Mouse (Mus musculus) lung, adult 2 months (tissue): ENCODE results near the gene Rassf1. TPM values are rescaled to one million over a fixed set of nuclear protein-coding genes. Genes with fewer than 3 reads are reported as not detected.

ENCODE experiments used
- DNase-seq: peaks from one replicate; pipeline ENCODE4 v3.0.0; 2022
- H3K4me1 ChIP-seq: fragments of 200-500 bp; 2 replicates; pipeline ENCODE4 v1.6.1; 2011; ENCODE audit warnings: low read length; ENCODE audit not compliant: control insufficient read depth, insufficient read depth
- H3K4me3 ChIP-seq: fragments of 200-500 bp; replicated peaks from 2 replicates; pipeline ENCODE3; 2011; ENCODE audit warnings: low read depth, mild to moderate bottlenecking, control low read depth, low read length; ENCODE audit errors: extremely low read depth
- CTCF ChIP-seq: fragments of 200-500 bp; IDR thresholded peaks from 2 replicates; pipeline ENCODE4 v1.5.1; 2011; ENCODE audit warnings: mild to moderate bottlenecking, low read length, control low read depth; ENCODE audit not compliant: insufficient read depth
- POLR2A ChIP-seq: fragments of 200-500 bp; IDR thresholded peaks from 2 replicates; pipeline ENCODE4 v1.6.1; 2011; ENCODE audit warnings: low read depth, mild to moderate bottlenecking, control low read depth, low read length, borderline replicate concordance; ENCODE audit errors: extremely low read depth
- WGBS: fragments of 180-500 bp; shearing (Covaris S2); methylation state at CpG from one replicate; pipeline ENCODE4 v1.1.7; 2018; 5-methylcytosine and 5-hydroxymethylcytosine counted together
- polyA plus RNA-seq: library from polyadenylated mRNA; depleted of rRNA; stranded (reverse); fragments of >200 nt; gene quantifications from 2 replicates; pipeline ENCODE4 v1.2.3, GENCODE M21; 2012

Rassf1 gene
- polyA plus RNA-seq, 1 experiment, result 45.5 TPM

DNA sequence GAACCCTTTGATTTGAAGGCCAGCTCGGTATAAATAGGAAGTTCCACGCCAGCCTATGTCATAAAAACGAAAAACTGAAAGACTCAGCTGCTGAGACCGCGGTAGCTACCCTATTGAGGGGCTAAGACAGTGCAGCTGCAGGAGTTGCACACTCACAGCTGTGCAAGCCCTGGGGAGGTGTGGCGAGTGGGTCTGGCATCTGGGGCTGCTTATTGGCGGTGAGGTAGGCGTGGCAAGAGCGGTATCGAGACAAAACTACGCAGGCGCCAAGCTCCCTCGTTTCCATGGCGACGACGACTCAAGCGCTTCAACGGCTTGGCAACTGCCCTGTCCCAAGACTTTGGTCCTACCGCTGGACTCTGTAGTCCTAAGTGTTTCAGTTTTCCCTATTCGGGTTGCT, 4.3 kb upstream of the Rassf1 start, which contains the start of gene Zmynd10:
Gene Zmynd10, plus strand, starts transcription at position 273 of the 400 bp plus-strand sequence.
- no peak within 1 kb of the TSS for H3K4me3 ChIP-seq
- peak; percentile 82 for DNase-seq
- 9% methylated on average over 20 of the region's 20 CpGs for WGBS
- no peak for TF ChIP-seq POLR2A
- peaks cover 18% of the 10 kb centered on the region for H3K4me1 ChIP-seq

DNA sequence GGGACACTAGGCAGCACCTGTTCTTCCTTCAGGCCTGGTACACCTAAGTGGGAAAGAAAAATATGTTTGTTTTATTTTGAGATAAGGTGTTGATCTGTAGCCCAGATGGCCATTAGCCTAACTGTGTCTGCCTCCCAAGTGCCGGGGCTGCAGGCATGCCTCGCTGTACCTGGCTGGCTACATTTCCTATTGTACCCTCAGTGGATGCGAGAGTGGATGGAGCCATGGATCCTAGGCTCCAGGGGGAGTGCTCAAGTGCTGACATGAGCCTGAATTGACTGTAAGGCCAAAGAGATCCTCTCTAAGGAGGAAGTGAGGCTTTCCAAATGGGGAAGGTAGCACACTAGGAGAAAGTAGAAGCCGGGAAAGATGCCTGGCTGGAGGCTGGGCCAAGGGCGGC, 3.4 kb upstream of the Rassf1 start:
- no peak overlapping the region for H3K4me3 ChIP-seq

GRCm38 (mm10) chr9:107548820-107549219, 2.5 kb upstream of the Rassf1 start:
- Histone ChIP-seq H3K4me1 (peaks cover 18% of the 10 kb centered on the region), H3K4me3 (no peak overlapping the region)
- no peak for DNase-seq
- 91% methylated on average over 10 of the region's 10 CpGs for WGBS
- TF ChIP-seq CTCF, result no peak
- TF ChIP-seq POLR2A, result no peak

More for the DNA sequence above, 3.4 kb upstream of the Rassf1 start:
- DNase-seq, result no peak
- 71% methylated on average over 5 of the region's 5 CpGs for WGBS
- no peak for TF ChIP-seq POLR2A
- no peak for TF ChIP-seq CTCF
- peaks cover 15% of the 10 kb centered on the region for H3K4me1 ChIP-seq

DNA sequence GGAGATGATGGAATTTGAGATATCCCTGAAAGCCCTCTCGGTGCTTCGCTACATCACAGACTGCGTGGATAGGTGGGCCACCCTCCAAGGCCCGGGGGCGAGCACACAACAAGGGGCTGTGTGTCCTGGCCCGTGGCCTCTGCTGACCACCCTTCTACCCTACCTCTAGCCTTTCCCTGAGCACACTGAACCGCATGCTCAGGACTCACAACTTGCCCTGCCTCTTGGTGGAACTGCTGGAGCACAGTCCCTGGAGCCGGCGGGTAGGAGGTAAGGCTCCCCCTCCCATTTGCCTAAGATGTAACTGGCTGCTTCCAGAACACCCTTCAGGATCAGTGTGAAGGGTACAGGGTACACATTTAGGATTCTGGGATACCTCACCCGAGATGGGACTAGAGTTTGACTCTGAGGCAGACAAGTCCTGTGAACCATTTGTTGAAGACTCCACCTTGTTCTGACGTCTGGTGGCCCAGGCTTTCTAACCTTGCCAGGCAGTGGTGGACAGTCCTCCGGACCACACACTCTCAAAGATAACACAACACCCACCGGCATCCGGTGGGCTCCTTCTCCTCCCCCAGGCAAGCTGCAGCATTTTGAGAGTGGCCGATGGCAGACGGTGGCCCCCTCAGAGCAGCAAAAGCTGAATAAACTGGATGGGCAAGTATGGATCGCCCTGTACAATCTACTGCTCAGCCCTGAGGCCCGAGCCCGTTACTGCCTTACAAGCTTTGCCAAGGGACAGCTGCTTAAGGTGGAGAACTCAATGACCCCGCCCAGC, 1.9 kb upstream of the Rassf1 start:
- WGBS, result 84% methylated on average over 20 of the region's 20 CpGs
- no peak overlapping the region for H3K4me3 ChIP-seq
- no peak for TF ChIP-seq CTCF
- TF ChIP-seq POLR2A, result no peak

DNA sequence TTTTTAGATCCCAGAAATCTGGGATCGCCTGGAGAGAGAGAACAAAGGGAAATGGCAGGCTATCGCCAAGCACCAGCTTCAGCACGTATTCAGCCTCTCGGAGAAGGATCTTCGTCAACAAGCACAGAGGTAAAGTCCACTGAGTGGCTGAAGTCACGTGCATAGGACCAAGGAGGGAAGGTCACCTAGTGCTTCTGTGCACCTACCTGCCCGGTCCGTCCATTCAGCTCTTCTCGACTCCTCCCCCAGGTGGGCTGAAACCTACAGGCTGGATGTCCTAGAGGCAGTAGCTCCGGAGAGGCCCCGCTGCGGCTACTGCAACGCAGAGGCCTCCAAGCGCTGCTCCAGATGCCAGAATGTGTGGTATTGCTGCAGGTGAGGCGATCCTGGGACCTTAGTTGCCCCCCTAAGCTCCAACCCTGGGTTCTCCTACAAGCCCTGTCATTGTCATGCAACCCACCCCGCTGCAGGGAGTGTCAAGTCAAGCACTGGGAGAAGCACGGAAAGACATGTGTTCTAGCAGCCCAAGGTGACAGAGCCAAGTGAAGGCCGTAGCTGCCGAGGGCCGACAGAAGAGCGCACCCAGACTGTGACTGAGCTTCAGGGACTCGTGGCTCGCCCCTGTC, 751 bp upstream of the Rassf1 start:
- H3K4me1 ChIP-seq, result peaks cover 19% of the 10 kb centered on the region
- no peak overlapping the region for H3K4me3 ChIP-seq
- 55% methylated on average over 23 of the region's 23 CpGs for WGBS
- TF ChIP-seq POLR2A, result no peak
- no peak for TF ChIP-seq CTCF
- no peak for DNase-seq

More for the DNA sequence above, 1.9 kb upstream of the Rassf1 start:
- H3K4me1 ChIP-seq, result peaks cover 19% of the 10 kb centered on the region
- DNase-seq, result no peak

DNA sequence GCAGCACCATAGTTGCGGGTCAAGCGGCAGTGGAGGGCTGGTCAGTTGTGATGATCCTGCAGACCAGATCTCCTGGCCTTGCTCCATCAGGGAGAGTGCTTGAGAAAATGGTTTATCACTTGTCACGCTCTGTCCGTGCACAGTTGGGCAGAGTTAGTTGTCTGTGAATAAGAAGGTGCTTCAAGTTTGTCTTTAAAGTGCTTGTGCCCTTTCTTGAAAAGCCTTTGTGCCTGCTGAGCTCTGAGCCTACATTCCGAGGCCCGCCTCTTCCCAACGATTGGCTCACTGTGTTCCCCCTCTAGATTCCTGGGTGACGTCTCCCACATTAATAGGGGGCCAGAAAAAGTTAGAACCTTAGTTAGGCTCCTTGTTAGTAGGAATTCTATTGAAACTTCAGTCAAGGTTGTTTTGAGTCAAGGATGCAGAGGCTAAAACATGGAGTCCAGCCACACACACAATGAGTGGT, 568 bp downstream of the Rassf1 start:
- TF ChIP-seq CTCF, result no peak
- TF ChIP-seq POLR2A, result no peak
- no peak for DNase-seq
- Histone ChIP-seq H3K4me3 (peak overlapping the region; percentile 61), H3K4me1 (peaks cover 19% of the 10 kb centered on the region)
- 23% methylated on average over 8 of the region's 8 CpGs for WGBS

GRCm38 (mm10) chr9:107552690-107553393, 1.5 kb downstream of the Rassf1 start:
- Histone ChIP-seq H3K4me1 (peaks cover 19% of the 10 kb centered on the region), H3K4me3 (no peak overlapping the region)
- no peak for DNase-seq
- TF ChIP-seq CTCF (no peak), POLR2A (no peak)
- 82% methylated on average over 5 of the region's 5 CpGs for WGBS

DNA sequence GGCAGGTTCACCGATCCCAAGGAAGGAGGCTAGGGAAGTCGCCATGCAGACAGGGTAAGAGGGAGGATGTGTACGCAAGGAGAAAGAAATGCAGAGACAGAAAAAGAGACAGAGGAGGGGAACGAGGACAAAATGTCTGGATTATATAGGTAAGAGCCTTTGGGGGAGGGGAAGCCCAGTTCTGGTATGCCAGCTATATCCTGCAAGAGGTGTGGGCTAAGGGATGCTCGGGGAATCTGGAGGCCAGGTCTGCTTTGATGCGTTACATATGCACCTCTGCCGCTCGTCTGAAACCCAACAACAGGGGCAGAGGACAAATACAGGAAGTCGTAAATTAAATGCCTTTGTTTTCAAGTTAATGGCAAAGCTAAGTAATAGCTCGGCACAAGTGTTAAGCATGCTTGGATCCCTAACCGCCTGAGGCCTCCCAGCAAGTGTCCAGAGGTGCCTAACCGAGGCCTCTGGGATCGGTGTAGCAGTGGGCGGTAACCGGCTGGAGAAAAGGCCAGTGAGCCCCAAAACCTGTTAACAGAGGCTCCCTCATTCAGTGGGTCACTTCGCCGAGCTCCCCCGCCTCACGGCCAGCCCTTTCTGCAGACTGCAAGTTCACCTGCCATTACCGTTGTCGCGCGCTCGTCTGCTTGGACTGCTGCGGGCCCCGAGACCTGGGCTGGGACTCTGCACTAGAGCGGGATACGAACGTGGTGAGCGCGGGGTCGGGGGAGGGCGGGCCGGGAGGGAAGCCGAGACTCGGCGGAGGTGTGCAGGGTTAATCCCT, 2.4 kb downstream of the Rassf1 start:
- WGBS, result 7% methylated on average over 37 of the region's 37 CpGs
- peak; percentile 53 for DNase-seq
- Histone ChIP-seq H3K4me3 (peak overlapping the region; percentile 54), H3K4me1 (peaks cover 19% of the 10 kb centered on the region)
- TF ChIP-seq CTCF (no peak), POLR2A (no peak)

DNA sequence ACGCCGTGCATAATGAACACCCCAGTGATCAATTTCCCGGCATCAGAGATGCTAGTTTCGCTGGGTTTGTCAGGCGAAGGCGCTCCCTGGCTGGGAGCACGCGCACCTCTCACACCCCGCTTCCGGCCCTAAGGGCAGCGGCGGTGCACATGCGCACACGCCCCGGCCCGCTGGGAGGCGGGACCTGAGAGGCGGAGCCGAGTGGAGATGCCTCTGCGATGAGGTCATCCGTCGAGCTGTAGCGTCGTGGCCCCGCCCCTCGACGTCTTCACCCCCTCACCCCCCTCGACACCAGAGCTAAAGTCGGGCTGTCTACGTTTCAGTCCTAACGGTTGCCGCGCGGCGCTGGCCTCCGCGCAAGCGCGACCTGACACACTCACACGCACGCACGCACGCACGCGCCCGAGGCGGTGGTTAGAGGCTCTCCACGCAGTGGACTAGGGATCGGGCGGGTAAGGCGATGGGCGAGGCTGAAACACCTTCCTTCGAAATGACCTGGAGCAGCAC, 3.0 kb downstream of the Rassf1 start:
- peak; percentile 91 for DNase-seq
- WGBS, result under 1% methylated on average over 53 of the region's 53 CpGs
- peak overlapping the region; percentile 94 for H3K4me3 ChIP-seq
- H3K4me1 ChIP-seq, result peaks cover 19% of the 10 kb centered on the region
- TF ChIP-seq CTCF, result no peak
- TF ChIP-seq POLR2A, result peak; percentile 86
